Mouse (Mus musculus) midbrain, embryonic 15.5 days (tissue): Measurements from ENCODE around the gene Olfr576. TPM values are rescaled to one million over a fixed set of nuclear protein-coding genes. Genes with fewer than 3 reads are reported as not detected.
A peak's percentile ranks its signal among the peaks of the same experiment; 100 is the strongest.

Source experiments
- ATAC-seq: fragments of 200-750 bp; cut with Nextera tagmentation; replicated peaks from 2 replicates; pipeline ENCODE4 v1.8.0; 2017; ENCODE audit warnings: moderate TSS enrichment
- H3K27ac ChIP-seq: fragments of 300-500 bp; sonication (generic); 2 replicates; pipeline ENCODE4 v1.5.1; 2015; ENCODE audit warnings: mild to moderate bottlenecking, inconsistent platforms
- H3K27me3 ChIP-seq: fragments of 300-500 bp; sonication (generic); replicated peaks from 2 replicates; pipeline ENCODE4 v1.6.1; 2015; ENCODE audit warnings: inconsistent platforms
- H3K36me3 ChIP-seq: fragments of 300-500 bp; sonication (generic); replicated peaks from 2 replicates; pipeline ENCODE4 v1.6.1; 2015; ENCODE audit warnings: inconsistent platforms
- H3K4me1 ChIP-seq: fragments of 300-500 bp; sonication (generic); 2 replicates; pipeline ENCODE4 v1.6.1; 2015; ENCODE audit warnings: inconsistent platforms
- H3K4me2 ChIP-seq: fragments of 300-500 bp; sonication (generic); 2 replicates; pipeline ENCODE4 v1.6.1; 2015; ENCODE audit warnings: inconsistent platforms, mild to moderate bottlenecking, moderate library complexity
- H3K4me3 ChIP-seq: fragments of 300-500 bp; sonication (generic); 2 replicates; pipeline ENCODE4 v1.5.1; 2015; ENCODE audit warnings: mild to moderate bottlenecking, inconsistent platforms
- H3K9ac ChIP-seq: fragments of 300-500 bp; sonication (generic); 2 replicates; pipeline ENCODE4 v1.6.1; 2015; ENCODE audit warnings: mild to moderate bottlenecking, inconsistent platforms
- H3K9me3 ChIP-seq: fragments of 300-500 bp; sonication (generic); 2 replicates; pipeline ENCODE4 v1.6.1; 2016; ENCODE audit warnings: inconsistent platforms
- whole genome bisulfite sequencing: fragments of 180-500 bp; shearing (Covaris S2); methylation state at CpG from one replicate; pipeline ENCODE4 v1.1.7; 2015; ENCODE audit warnings: mixed read lengths; 5-methylcytosine and 5-hydroxymethylcytosine counted together
- polyA plus RNA-seq: library from polyadenylated mRNA; unstranded; fragments of >200 nt; fragmentation: Nextera tagmentation; extraction: Ambion mirVana; gene quantifications from 2 replicates; pipeline ENCODE4 v1.2.1, GENCODE M21; 2015

The Olfr576 gene
- polyA plus RNA-seq = not detected in 2 replicates

DNA sequence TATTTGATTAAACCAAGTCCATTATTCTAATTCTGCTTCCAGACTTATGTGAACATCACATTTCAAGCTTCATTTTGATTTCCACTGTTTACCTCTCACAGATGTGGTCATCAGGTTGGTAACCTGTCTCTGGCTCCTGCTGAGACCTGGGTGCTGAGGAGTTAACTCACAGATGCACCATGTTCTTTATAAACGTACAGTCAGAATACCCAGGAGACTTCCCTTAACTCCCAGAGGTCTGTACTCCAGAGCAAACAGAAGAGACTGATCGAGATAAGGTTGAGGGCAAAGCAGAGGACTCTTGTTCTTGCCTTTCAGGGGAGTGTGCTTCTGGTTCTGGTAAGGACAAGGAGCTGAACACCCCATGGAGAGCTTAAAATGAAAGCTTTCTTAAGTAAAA lies at the start of gene Olfr576:
Gene Olfr576, plus strand, starts transcription at position 301 of the 400 bp plus-strand sequence.
- ATAC-seq = no peak
- Histone ChIP-seq H3K9ac (no peak within 1 kb of the TSS), H3K27ac (no peak within 1 kb of the TSS), H3K4me3 (no peak within 1 kb of the TSS), H3K36me3 (no peaks in the 10 kb centered on the region), H3K27me3 (no peaks in the 10 kb centered on the region), H3K4me1 (no peaks in the 10 kb centered on the region), H3K4me2 (no peak within 1 kb of the TSS), H3K9me3 (no peaks in the 10 kb centered on the region)
- 63% methylated on average over 2 of the region's 2 CpGs for WGBS

DNA sequence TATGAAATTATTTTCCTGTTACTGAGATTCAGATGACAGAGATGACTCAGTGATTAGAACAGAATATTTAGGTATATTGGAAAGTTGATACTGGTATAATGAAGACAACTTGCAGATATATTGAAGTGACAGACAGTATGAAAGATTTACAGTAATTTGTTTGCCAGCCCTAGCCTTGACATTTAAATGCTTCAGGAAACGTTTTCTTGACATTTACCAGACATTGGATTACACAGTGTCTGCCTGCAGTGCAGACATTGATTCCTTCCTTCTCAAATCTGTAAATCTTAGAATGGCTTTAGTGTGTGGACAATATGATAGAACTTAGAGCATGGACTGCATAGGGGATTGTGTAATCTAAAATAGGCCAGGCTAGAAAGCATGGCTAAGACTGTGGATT lies 47.2 kb upstream of the Olfr576 start:
- no peaks in the 10 kb centered on the region for H3K36me3 ChIP-seq
- no peak for ATAC-seq
- no peaks in the 10 kb centered on the region for H3K9me3 ChIP-seq
- no peaks in the 10 kb centered on the region for H3K27me3 ChIP-seq
- H3K4me3 ChIP-seq = no peak overlapping the region
- 59% methylated on average over 1 of the region's 1 CpGs for WGBS
- no peaks in the 10 kb centered on the region for H3K4me1 ChIP-seq
- H3K4me2 ChIP-seq = no peak overlapping the region
- no peak overlapping the region for H3K9ac ChIP-seq
- no peak overlapping the region for H3K27ac ChIP-seq

DNA sequence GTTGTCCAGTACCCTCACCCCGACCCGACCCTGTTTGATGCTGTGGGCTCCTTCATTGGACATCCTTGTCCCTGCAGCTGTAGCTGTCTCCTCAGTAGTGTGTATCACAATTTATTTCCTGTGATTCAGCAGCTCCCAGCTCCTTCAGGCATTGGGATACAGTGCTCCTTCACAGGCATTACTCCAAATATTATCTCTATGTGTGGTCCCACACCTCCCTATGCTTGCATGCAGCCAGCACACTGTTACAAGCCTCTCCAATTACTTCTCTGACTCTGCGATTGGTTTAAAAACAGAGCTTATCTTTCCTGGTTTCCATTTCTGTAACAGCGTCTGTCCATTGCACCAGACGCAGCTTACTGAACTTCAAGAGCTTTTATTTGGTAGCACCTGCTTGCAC lies 46.1 kb upstream of the Olfr576 start:
- H3K36me3 ChIP-seq = no peaks in the 10 kb centered on the region
- no peak overlapping the region for H3K27ac ChIP-seq
- no peak overlapping the region for H3K4me2 ChIP-seq
- WGBS = 77% methylated on average over 5 of the region's 5 CpGs
- no peaks in the 10 kb centered on the region for H3K27me3 ChIP-seq
- no peaks in the 10 kb centered on the region for H3K4me1 ChIP-seq
- H3K9me3 ChIP-seq = no peaks in the 10 kb centered on the region
- ATAC-seq = no peak
- no peak overlapping the region for H3K4me3 ChIP-seq
- H3K9ac ChIP-seq = no peak overlapping the region

DNA sequence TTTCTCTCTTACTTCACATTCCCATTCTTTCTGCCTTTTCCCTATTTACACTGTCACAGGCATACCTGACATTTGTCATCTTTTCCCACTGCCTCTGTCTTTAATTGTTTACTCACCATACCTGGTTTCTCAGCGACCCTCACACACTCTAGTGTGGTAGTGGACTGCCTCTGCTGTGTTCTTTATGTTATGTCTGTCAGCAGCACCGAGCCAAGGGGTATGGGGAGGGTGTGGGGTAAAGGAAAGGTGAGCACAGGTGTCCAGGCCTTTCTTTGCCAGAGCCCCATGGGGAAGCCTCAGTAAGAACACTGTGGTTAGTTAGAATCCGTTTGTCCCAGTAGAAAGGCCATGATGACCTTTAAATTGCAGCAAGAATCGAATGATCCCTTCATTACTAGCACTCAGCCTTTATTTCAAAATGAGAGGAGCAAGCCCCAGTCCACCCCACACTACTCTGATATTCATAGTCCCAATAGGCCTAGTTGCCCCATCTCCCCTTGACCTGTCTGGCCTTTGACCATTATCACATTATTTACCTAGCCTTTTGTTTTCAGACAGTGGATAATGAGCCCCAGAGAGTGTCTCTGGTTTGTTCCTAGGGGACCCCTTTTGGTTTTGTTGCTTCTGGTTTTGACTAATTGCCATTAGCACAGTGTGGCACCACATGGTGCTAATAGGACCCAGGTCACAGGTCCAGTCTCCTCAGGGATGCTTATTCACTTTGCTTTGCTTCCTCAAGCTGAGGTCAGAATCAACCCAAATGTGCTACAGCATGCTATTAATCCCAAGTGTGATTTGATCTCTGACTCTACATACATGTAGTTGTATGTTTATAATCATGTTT lies 45.2 kb upstream of the Olfr576 start, which contains the start of gene Olfr571:
Gene Olfr571, minus strand, starts transcription at position 505 of the 844 bp plus-strand sequence.
- Histone ChIP-seq H3K4me2 (no peak within 1 kb of the TSS), H3K4me3 (no peak within 1 kb of the TSS), H3K27me3 (no peaks in the 10 kb centered on the region), H3K36me3 (no peaks in the 10 kb centered on the region), H3K9ac (no peak within 1 kb of the TSS), H3K4me1 (no peaks in the 10 kb centered on the region), H3K9me3 (no peaks in the 10 kb centered on the region), H3K27ac (no peak within 1 kb of the TSS)
- no peak for ATAC-seq
- WGBS = 64% methylated on average over 4 of the region's 4 CpGs

DNA sequence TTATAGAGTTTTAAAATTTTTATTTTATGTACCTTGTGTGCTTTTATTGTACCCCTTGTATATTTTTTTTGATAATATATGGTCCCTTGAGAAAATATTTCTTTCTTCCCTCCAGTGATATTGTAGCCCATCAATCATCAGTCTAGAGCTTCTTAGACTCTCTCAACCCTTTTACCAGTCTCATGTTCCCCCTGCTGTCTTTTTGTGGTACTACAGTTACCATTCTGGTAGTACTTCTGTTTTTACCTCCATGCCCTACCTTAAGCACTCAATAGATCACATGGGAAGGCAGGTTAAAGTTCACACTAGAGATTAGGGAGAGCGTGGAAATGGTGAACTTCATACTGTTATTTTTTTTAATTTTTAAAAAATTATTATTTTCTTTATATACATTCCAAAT lies 42.8 kb upstream of the Olfr576 start:
- Histone ChIP-seq H3K27me3 (no peaks in the 10 kb centered on the region), H3K9me3 (no peaks in the 10 kb centered on the region), H3K4me3 (no peak overlapping the region), H3K9ac (no peak overlapping the region), H3K4me1 (no peaks in the 10 kb centered on the region), H3K4me2 (no peak overlapping the region), H3K36me3 (no peaks in the 10 kb centered on the region), H3K27ac (no peak overlapping the region)
- WGBS = 15% methylated on average over 1 of the region's 1 CpGs
- peak; percentile 79 for ATAC-seq

DNA sequence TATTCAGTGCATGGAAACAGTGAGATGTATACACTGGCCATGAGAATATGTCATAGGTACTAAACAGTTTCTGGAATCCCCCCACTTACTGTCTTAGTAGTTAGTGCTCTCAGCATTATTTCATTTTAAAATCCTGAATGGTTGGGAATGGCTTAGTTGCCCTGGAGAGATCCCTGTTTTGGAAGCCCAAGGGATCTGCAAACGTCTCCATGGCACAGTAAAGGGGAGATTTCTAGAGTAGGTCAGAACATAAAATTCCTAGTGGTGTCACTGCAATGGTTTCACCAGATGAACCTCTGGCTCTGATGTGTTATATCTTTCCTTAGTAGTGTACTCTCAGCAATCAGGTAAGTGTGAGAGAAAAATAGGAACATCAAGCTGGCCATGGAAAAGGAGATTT lies 38.4 kb upstream of the Olfr576 start, which contains the start of gene Olfr572:
Gene Olfr572, plus strand, starts transcription at position 301 of the 400 bp plus-strand sequence.
- Histone ChIP-seq H3K36me3 (no peaks in the 10 kb centered on the region), H3K9me3 (no peaks in the 10 kb centered on the region), H3K27ac (no peak within 1 kb of the TSS), H3K4me1 (no peaks in the 10 kb centered on the region), H3K27me3 (no peaks in the 10 kb centered on the region), H3K4me3 (no peak within 1 kb of the TSS), H3K4me2 (no peak within 1 kb of the TSS), H3K9ac (no peak within 1 kb of the TSS)
- no peak for ATAC-seq
- 74% methylated on average over 1 of the region's 1 CpGs for WGBS

DNA sequence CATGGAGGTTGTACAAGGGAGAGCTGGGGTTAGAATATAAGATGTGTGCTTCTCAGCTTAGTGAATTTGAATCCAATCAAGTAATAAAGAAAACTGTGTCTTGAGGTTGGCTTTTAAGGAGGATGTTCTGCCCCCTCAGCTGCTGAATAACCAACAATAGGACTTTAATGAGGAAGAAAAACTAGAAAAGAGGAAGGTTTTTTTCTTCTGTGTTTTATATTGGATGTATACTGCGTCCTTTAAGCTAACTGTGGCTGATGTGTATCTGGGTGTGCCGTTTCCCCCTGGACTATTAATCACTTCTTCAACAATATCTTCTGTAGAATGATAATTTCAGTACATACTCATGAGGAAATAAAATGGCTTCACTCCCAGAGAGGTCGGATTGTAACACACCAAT lies 35.4 kb upstream of the Olfr576 start:
- H3K4me3 ChIP-seq = no peak overlapping the region
- ATAC-seq = no peak
- H3K4me2 ChIP-seq = no peak overlapping the region
- H3K36me3 ChIP-seq = no peaks in the 10 kb centered on the region
- H3K4me1 ChIP-seq = no peaks in the 10 kb centered on the region
- WGBS = 81% methylated on average over 3 of the region's 3 CpGs
- H3K9me3 ChIP-seq = no peaks in the 10 kb centered on the region
- no peaks in the 10 kb centered on the region for H3K27me3 ChIP-seq
- H3K27ac ChIP-seq = no peak overlapping the region
- H3K9ac ChIP-seq = no peak overlapping the region

DNA sequence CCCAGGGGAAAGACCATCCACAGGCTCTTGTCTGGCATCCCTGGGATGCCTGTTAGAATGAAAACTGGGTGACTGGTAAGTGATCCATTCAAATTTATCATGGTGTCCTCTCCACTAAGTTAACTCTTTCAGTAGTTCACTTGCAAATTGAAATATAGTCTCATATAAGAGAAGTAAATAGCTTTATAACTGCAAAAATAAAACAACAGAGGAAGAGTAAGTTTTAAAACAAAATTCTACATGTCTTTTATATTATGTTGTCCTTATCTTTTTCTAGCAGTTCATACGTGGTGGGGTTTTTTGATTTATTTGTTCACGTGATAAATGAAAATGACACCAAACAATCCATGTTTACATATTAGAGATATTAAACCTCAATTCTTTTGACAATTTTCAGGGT lies 20.0 kb upstream of the Olfr576 start, which contains the start of gene Olfr573-ps1:
Gene Olfr573-ps1, minus strand, starts transcription at position 101 of the 400 bp plus-strand sequence.
- Histone ChIP-seq H3K4me2 (no peak within 1 kb of the TSS), H3K4me1 (no peaks in the 10 kb centered on the region), H3K27me3 (no peaks in the 10 kb centered on the region), H3K36me3 (no peaks in the 10 kb centered on the region), H3K4me3 (no peak within 1 kb of the TSS), H3K9ac (no peak within 1 kb of the TSS), H3K9me3 (no peaks in the 10 kb centered on the region), H3K27ac (no peak within 1 kb of the TSS)
- no peak for ATAC-seq
- 86% methylated on average over 2 of the region's 2 CpGs for WGBS

DNA sequence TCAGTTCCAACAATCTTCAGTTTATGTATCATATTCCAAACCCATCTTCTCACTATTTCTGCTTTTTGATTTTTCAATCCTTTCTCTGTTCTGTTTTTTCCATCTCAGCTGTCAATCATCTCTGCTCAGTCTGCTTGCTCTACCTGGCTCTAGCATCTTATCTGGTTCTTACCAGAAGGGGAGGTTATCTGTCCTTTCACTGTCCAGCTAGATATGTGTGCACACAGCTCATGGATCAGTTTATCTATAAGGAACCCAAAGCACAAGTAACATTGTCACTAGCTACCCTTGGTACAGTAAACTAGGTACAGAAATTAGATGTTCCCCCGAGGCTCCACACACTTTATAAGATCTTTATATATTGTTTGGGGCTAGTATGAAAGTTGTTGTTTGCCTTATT lies 19.0 kb upstream of the Olfr576 start:
- WGBS = 91% methylated on average over 1 of the region's 1 CpGs

DNA sequence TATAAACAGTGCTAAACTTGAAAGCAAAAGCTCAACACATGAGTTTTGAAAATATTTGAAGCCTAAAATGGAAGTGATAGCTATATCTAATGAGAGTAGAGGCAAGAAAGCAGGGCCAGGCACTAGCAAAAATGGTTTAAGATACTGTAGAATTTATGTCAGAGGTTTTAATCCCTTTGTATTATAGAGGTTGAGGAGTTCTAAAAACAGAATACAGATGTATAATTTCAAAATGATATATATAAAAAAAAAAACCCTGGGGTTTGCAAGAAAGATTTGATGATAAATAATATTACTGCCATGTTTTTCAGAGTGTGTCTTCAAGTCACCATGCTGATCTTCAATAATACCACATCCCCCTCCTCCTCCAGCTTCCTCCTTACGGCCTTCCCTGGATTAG lies 14.3 kb upstream of the Olfr576 start, which contains the start of gene Olfr574:
Gene Olfr574, plus strand, starts transcription at position 301 of the 400 bp plus-strand sequence.
- H3K36me3 ChIP-seq = no peaks in the 10 kb centered on the region
- H3K9ac ChIP-seq = no peak within 1 kb of the TSS
- no peak for ATAC-seq
- H3K4me2 ChIP-seq = no peak within 1 kb of the TSS
- no peak within 1 kb of the TSS for H3K27ac ChIP-seq
- H3K4me3 ChIP-seq = no peak within 1 kb of the TSS
- no peaks in the 10 kb centered on the region for H3K4me1 ChIP-seq
- no peaks in the 10 kb centered on the region for H3K27me3 ChIP-seq
- WGBS = 94% methylated on average over 1 of the region's 1 CpGs
- H3K9me3 ChIP-seq = no peaks in the 10 kb centered on the region

More for the DNA sequence above, 19.0 kb upstream of the Olfr576 start:
- H3K4me3 ChIP-seq = no peak overlapping the region
- no peak overlapping the region for H3K4me2 ChIP-seq
- H3K9ac ChIP-seq = no peak overlapping the region
- H3K36me3 ChIP-seq = no peaks in the 10 kb centered on the region
- no peaks in the 10 kb centered on the region for H3K4me1 ChIP-seq
- H3K9me3 ChIP-seq = no peaks in the 10 kb centered on the region
- no peak for ATAC-seq
- H3K27ac ChIP-seq = no peak overlapping the region
- no peaks in the 10 kb centered on the region for H3K27me3 ChIP-seq

DNA sequence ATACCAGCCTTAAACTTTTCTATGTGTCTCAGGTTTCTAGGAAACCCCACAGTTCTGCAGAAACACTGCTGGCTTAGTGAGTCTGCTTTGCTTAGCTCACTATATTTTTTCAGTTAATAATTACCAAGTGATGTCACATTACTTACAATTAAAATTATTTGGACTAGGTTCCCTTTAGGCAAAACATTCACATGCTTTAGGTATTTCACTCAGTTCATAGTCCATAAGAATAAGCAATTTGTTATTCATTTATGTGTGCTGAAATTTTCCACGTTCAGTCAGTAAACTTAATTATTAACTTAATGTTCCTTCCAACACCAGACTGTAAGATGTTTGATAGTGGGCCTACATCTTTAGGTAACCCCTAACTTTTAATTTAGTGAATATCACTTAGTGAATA lies 11.7 kb upstream of the Olfr576 start:
- no peaks in the 10 kb centered on the region for H3K36me3 ChIP-seq
- WGBS = 79% methylated on average over 1 of the region's 1 CpGs
- ATAC-seq = no peak
- H3K4me1 ChIP-seq = no peaks in the 10 kb centered on the region
- H3K4me3 ChIP-seq = no peak overlapping the region
- no peak overlapping the region for H3K9ac ChIP-seq
- H3K27me3 ChIP-seq = no peaks in the 10 kb centered on the region
- H3K9me3 ChIP-seq = no peaks in the 10 kb centered on the region
- H3K4me2 ChIP-seq = no peak overlapping the region
- no peak overlapping the region for H3K27ac ChIP-seq

DNA sequence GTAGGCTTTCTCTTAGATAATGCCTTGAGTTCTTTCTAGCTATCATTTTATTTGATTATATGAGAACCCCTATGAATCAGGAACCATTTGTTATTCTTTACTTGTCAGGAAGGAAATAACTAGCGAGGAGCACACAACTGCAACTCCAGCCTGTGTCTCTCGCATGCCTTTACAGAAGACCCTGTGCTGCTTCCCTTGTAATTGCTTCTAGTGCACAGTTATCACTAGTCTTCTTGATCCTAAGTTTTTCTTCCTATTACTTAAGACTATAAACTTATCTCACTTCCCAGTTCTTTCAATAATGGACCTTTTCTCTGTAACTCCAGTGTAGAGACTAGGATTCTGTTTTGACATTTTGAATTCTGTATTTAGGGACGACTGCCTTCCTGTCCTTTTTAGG lies 4.3 kb upstream of the Olfr576 start:
- no peak for ATAC-seq
- H3K9ac ChIP-seq = no peak overlapping the region
- no peaks in the 10 kb centered on the region for H3K9me3 ChIP-seq
- H3K36me3 ChIP-seq = no peaks in the 10 kb centered on the region
- 86% methylated on average over 3 of the region's 3 CpGs for WGBS
- no peak overlapping the region for H3K4me3 ChIP-seq
- no peaks in the 10 kb centered on the region for H3K4me1 ChIP-seq
- H3K27ac ChIP-seq = no peak overlapping the region
- no peaks in the 10 kb centered on the region for H3K27me3 ChIP-seq
- no peak overlapping the region for H3K4me2 ChIP-seq

DNA sequence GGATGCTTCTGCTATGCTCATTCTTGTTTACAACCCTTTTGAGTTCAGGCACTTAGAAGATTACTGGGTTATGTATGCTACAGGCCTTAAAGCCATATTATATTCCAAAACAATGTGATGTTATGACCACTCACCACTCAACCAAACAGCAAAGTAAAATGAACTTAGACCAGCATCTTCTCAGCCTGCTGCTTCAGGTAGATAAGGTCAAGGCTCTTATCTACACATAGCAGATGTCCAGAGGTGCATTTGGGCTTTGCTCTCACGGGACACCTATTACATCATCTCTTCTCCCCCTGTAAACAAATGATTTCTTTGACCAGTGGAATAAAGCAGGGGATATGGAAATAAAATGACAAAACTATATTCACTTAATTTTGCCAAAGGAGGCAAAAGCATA lies 3.9 kb upstream of the Olfr576 start, which contains the start of gene Olfr575:
Gene Olfr575, minus strand, starts transcription at position 183 of the 400 bp plus-strand sequence.
- H3K9ac ChIP-seq = no peak within 1 kb of the TSS
- H3K4me2 ChIP-seq = no peak within 1 kb of the TSS
- H3K36me3 ChIP-seq = no peaks in the 10 kb centered on the region
- no peak within 1 kb of the TSS for H3K4me3 ChIP-seq
- H3K9me3 ChIP-seq = no peaks in the 10 kb centered on the region
- H3K27me3 ChIP-seq = no peaks in the 10 kb centered on the region
- no peak within 1 kb of the TSS for H3K27ac ChIP-seq
- H3K4me1 ChIP-seq = no peaks in the 10 kb centered on the region
- no peak for ATAC-seq
- WGBS = 76% methylated on average over 1 of the region's 1 CpGs
